Mouse (Mus musculus) forebrain, postnatal 0 days (tissue): ENCODE data around the gene Lats2. TPM values are rescaled to one million over a fixed set of nuclear protein-coding genes. Genes with fewer than 3 reads are reported as not detected.

Experiments used
- ATAC-seq: fragments of 200-750 bp; cut with Nextera tagmentation; 2 replicates; pipeline ENCODE4 v1.8.0; 2017; ENCODE audit warnings: mild to moderate bottlenecking, moderate library complexity
- DNase-seq: peaks from one replicate; pipeline ENCODE4 v3.0.0-alpha.2; 2015
- H3K27ac ChIP-seq: fragments of 300-500 bp; sonication (generic); 2 replicates; pipeline ENCODE4 v1.5.1; 2014; ENCODE audit warnings: low read depth, mild to moderate bottlenecking, antibody characterized with exemption, low read length, moderate library complexity, mixed read lengths
- H3K27me3 ChIP-seq: fragments of 300-500 bp; sonication (generic); 2 replicates; pipeline ENCODE4 v1.6.1; 2014; ENCODE audit warnings: mild to moderate bottlenecking, low read length, mixed read lengths; ENCODE audit not compliant: insufficient read depth
- H3K36me3 ChIP-seq: fragments of 300-500 bp; sonication (generic); 2 replicates; pipeline ENCODE4 v1.6.1; 2014; ENCODE audit warnings: mild to moderate bottlenecking, moderate library complexity; ENCODE audit not compliant: insufficient read depth
- H3K4me1 ChIP-seq: fragments of 300-500 bp; sonication (generic); 2 replicates; pipeline ENCODE4 v1.6.1; 2014; ENCODE audit warnings: antibody characterized with exemption; ENCODE audit not compliant: insufficient read depth
- H3K4me2 ChIP-seq: fragments of 300-500 bp; sonication (generic); 2 replicates; pipeline ENCODE4 v1.6.1; 2014; ENCODE audit warnings: low read depth, mild to moderate bottlenecking, moderate library complexity
- H3K4me3 ChIP-seq: fragments of 300-500 bp; sonication (generic); 2 replicates; pipeline ENCODE4 v1.5.1; 2014; ENCODE audit warnings: low read depth, low read length, mixed read lengths
- H3K9ac ChIP-seq: fragments of 300-500 bp; sonication (generic); 2 replicates; pipeline ENCODE4 v1.6.1; 2014; ENCODE audit warnings: mild to moderate bottlenecking
- H3K9me3 ChIP-seq: fragments of 300-500 bp; sonication (generic); 2 replicates; pipeline ENCODE4 v1.6.1; 2016; ENCODE audit warnings: low read length
- CTCF ChIP-seq: sonication (generic); IDR thresholded peaks from 2 replicates; pipeline ENCODE4 v1.5.1; 2016; ENCODE audit warnings: antibody characterized with exemption, control low read depth, low read depth
- WGBS: fragments of 180-500 bp; shearing (Covaris S2); extraction: QIAGEN DNeasy Blood & Tissue Kit; methylation state at CpG from one replicate; pipeline ENCODE4 v1.1.7; 2014; 5-methylcytosine and 5-hydroxymethylcytosine counted together
- polyA plus RNA-seq: library from polyadenylated mRNA; unstranded; fragments of >200 nt; fragmentation: Nextera tagmentation; extraction: Ambion mirVana; gene quantifications from 2 replicates; pipeline ENCODE4 v1.2.1, GENCODE M21; 2015
- total RNA-seq: library from RNA; depleted of rRNA; stranded (reverse); fragments of >200 nt; gene quantifications from 2 replicates; pipeline ENCODE4 v1.2.3, GENCODE M21; 2014

Gene Lats2
- total and polyA plus RNA-seq, 2 experiments from 2014 or later = 5.0 to 259 TPM

- no peaks in the 10 kb centered on the region; the same call in 1 of the 2 replicates for H3K4me1 ChIP-seq
- H3K27me3 ChIP-seq = no peaks in the 10 kb centered on the region
- no peak overlapping the region for H3K9ac ChIP-seq
- no peak overlapping the region for H3K4me2 ChIP-seq
- DNase-seq (no peak), ATAC-seq (no peak)
- WGBS = 75% methylated on average over 2 of the region's 2 CpGs
- no peak for TF ChIP-seq CTCF
- H3K4me3 ChIP-seq = no peak overlapping the region
- no peaks in the 10 kb centered on the region for H3K9me3 ChIP-seq
- H3K36me3 ChIP-seq = no peaks in the 10 kb centered on the region
- H3K27ac ChIP-seq = no peak overlapping the region
Measured at GRCm38 (mm10) chr14:57749501-57749900, 8.7 kb downstream of the Lats2 start.

DNA sequence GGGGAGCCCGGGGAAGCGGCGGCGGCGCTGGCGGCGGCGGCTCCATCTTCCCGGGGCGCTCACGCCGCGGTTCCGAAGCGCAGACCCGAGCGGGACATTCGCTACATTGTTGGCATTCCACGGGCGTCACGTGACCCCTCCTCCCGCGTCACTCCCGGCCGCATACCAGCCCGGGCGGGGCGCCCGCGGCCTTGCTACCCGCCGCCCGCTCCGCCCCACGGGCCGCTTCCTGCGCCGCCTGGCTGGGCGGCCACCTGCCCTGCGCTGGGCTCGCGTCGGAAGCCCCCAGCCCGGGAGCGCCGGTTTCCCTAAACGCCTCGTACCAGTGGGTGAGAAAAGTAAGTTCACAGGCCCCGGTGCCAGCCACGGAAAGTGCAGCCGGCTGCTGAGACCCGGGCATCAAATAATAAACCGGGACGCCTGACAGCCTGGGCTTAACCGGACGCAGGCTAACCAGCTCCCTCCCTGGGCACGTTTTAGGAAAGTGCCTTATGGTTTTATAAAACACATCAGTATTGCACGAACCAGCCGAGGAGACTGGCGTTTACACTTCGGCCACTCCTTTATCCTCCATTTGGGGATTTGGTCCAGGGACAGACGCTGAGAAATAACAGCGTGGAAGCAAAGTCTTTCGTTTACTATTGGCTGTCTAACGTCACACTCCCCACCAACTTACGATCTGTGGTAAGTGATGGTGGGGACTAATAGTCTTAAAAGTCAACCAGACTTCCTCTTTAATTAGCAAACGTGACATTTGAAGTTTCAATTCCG, 12.0 kb downstream of the Lats2 start, which contains the start of gene Gm49361:
Gm49361 (minus strand) TSS at position 103 of the 771 bp plus-strand sequence.
- Histone ChIP-seq H3K36me3 (no peaks in the 10 kb centered on the region), H3K27me3 (no peaks in the 10 kb centered on the region), H3K4me2 (peak within 1 kb of the TSS; percentile 93), H3K9me3 (no peaks in the 10 kb centered on the region), H3K4me1 (peaks cover 7% of the 10 kb centered on the region; the same call in 1 of the 2 replicates), H3K27ac (peak within 1 kb of the TSS; percentile 64), H3K9ac (peak within 1 kb of the TSS; percentile 64), H3K4me3 (peak within 1 kb of the TSS; percentile 87)
- under 1% methylated on average over 68 of the region's 68 CpGs for WGBS
- peak; percentile 85 for ATAC-seq
- TF ChIP-seq CTCF = no peak
- DNase-seq = peak; percentile 81

- H3K27ac ChIP-seq = peak overlapping the region; percentile 64
- H3K4me3 ChIP-seq = peak overlapping the region; percentile 87
- H3K4me2 ChIP-seq = peak overlapping the region; percentile 93
- ATAC-seq = peak; percentile 57
- peak overlapping the region; percentile 64 for H3K9ac ChIP-seq
- H3K27me3 ChIP-seq = no peaks in the 10 kb centered on the region
- 2% methylated on average over 96 of the region's 103 CpGs for WGBS
- H3K9me3 ChIP-seq = no peaks in the 10 kb centered on the region
- DNase-seq = no peak
- no peaks in the 10 kb centered on the region for H3K36me3 ChIP-seq
- TF ChIP-seq CTCF = no peak
- H3K4me1 ChIP-seq = peaks cover 7% of the 10 kb centered on the region; the same call in 1 of the 2 replicates
Measured at GRCm38 (mm10) chr14:57745291-57745969, 12.8 kb downstream of the Lats2 start.

DNA sequence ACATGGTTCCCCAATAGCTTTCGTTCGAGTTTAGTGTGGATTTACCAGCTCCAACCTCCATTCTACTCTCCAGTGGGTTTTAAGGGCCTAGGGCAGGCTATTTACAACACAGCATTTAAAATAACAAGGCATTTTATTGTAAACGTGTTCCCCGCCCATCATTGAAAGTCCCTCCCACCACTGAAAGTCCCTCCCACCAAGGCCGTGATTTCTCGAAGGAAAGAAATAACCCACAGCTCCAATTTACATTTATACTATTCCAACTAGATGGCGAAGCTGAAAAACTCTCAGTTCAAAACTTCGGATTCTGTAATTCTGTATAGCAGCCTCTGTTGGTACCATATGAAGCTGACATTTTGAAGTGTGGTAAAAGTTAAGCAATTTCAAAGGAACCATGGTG, 13.6 kb downstream of the Lats2 start:
- Histone ChIP-seq H3K4me2 (peak overlapping the region; percentile 93), H3K27me3 (no peaks in the 10 kb centered on the region), H3K9me3 (no peaks in the 10 kb centered on the region), H3K36me3 (no peaks in the 10 kb centered on the region), H3K27ac (no peak overlapping the region), H3K9ac (0 out of 2 replicates have a peak overlapping the region, but pooled peaks have one; percentile 64), H3K4me1 (peaks cover 7% of the 10 kb centered on the region; the same call in 1 of the 2 replicates), H3K4me3 (peak overlapping the region; percentile 87)
- no peak for ATAC-seq
- DNase-seq = no peak
- 1% methylated on average over 8 of the region's 8 CpGs for WGBS
- no peak for TF ChIP-seq CTCF

- ATAC-seq (no peak), DNase-seq (no peak)
- H3K9ac ChIP-seq = no peak overlapping the region
- peaks cover 7% of the 10 kb centered on the region; the same call in 1 of the 2 replicates for H3K4me1 ChIP-seq
- no peaks in the 10 kb centered on the region for H3K36me3 ChIP-seq
- no peak for TF ChIP-seq CTCF
- no peak overlapping the region for H3K4me3 ChIP-seq
- 89% methylated on average over 8 of the region's 8 CpGs for WGBS
- H3K9me3 ChIP-seq = no peaks in the 10 kb centered on the region
- H3K27ac ChIP-seq = no peak overlapping the region
- H3K4me2 ChIP-seq = no peak overlapping the region
- no peaks in the 10 kb centered on the region for H3K27me3 ChIP-seq
Measured at GRCm38 (mm10) chr14:57740651-57741050, 17.5 kb downstream of the Lats2 start.

GRCm38 (mm10) chr14:57737089-57737488, 21.1 kb downstream of the Lats2 start:
- Histone ChIP-seq H3K36me3 (no peaks in the 10 kb centered on the region), H3K9ac (no peak overlapping the region), H3K4me3 (no peak overlapping the region), H3K4me1 (no peaks in the 10 kb centered on the region), H3K27ac (no peak overlapping the region), H3K27me3 (no peaks in the 10 kb centered on the region), H3K4me2 (no peak overlapping the region), H3K9me3 (no peaks in the 10 kb centered on the region)
- DNase-seq (no peak), ATAC-seq (no peak)
- no peak for TF ChIP-seq CTCF

DNA sequence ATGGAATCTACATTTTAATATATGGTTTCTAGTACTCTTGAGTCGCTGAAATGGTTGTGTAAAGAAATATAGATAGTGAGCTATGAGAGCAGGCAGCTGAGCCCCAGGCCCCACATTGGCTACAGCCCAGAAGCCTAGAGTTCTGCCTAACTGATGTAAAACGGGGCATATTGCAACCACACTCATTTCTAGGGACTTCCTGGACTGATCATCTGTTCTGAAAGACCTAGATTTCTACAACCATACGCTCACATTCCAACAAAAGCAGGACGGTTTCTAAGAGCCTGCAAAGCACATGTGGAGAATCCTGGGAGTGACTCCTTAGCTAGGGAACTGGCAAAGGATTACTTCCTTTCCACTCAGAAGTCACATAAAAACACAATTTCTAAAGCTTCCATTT, 22.0 kb downstream of the Lats2 start:
- 57% methylated on average over 4 of the region's 4 CpGs for WGBS

More for the DNA sequence above, 22.0 kb downstream of the Lats2 start:
- H3K27me3 ChIP-seq = no peaks in the 10 kb centered on the region
- H3K27ac ChIP-seq = no peak overlapping the region
- H3K36me3 ChIP-seq = no peaks in the 10 kb centered on the region
- ATAC-seq = 0 out of 2 replicates have a peak, but pooled peaks have one; percentile 4
- no peak overlapping the region for H3K9ac ChIP-seq
- no peaks in the 10 kb centered on the region for H3K9me3 ChIP-seq
- H3K4me2 ChIP-seq = no peak overlapping the region
- TF ChIP-seq CTCF = no peak
- no peak for DNase-seq
- no peak overlapping the region for H3K4me3 ChIP-seq
- no peaks in the 10 kb centered on the region for H3K4me1 ChIP-seq
